Comparison of ENCODE assay signal across 29 mouse cellular contexts in the genomic region with DNA sequence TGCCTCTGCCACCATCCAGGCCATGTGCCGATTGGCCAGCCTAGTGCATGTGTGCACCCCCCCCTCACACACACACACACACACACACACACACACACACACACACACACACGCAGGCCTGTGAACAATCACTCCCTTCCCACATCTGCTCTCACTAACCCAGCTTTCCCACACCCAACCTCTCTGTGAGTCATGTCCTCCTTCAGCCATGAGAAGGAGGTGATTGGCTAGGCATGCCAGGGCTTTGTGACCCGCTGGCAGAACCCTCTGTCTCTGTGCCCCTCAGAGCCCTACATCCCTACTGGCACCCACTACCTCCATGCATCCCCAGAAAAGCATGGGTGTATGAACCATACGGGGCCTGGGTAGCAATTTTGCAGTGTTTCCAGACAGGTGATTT. TPM values are rescaled to one million over a fixed set of nuclear protein-coding genes. Genes with fewer than 3 reads are reported as not detected.
A peak's percentile ranks its signal among the peaks of the same experiment; 100 is the strongest.
DNase-seq lines count a peak whose midpoint lies in the region; ATAC-seq and TF ChIP-seq lines count a peak whose summit lies in the region.
"Had no signal": no experiment of that assay in that cellular context is flagged by ENCODE, and none has a peak within 500 bp of the region (broad histone marks: within the 10 kb centered on the region; RNA-seq: fewer than 3 reads in every experiment).

No protein-coding gene starts in this region.

- no peaks in the 10 kb centered on the region for H3K27me3 ChIP-seq in hindbrain, postnatal 0 days (ENCODE audit: insufficient read depth, low read length)
- no peaks in the 10 kb centered on the region for H3K27me3 ChIP-seq in hindbrain, embryonic 14.5 days (ENCODE audit: control insufficient read depth, insufficient read depth, low read length)
- H3K27me3 ChIP-seq in kidney, adult 2 months (replicated peaks; ENCODE audit: control insufficient read depth, insufficient read depth, low read length), result no peaks in the 10 kb centered on the region
- H3K27me3 ChIP-seq in heart, embryonic 12.5 days (replicated peaks), result no peaks in the 10 kb centered on the region; the same call in 1 of the 2 replicates
- H3K27me3 ChIP-seq: embryonic facial prominence, embryonic 13.5 days; forebrain, embryonic 13.5 days; heart, embryonic 13.5 days; hindbrain, embryonic 13.5 days; intestine, embryonic 15.5 days had no signal

- H3K4me2 ChIP-seq in hindbrain, postnatal 0 days (ENCODE audit: low read depth, low read length), result no peak overlapping the region
- no peak overlapping the region for H3K4me2 ChIP-seq in hindbrain, embryonic 14.5 days (replicated peaks)
- no peak overlapping the region for H3K4me2 ChIP-seq in heart, embryonic 12.5 days
- H3K4me2 ChIP-seq: embryonic facial prominence, embryonic 13.5 days; forebrain, embryonic 13.5 days; heart, embryonic 13.5 days; hindbrain, embryonic 13.5 days; intestine, embryonic 15.5 days had no signal

- no peaks in the 10 kb centered on the region for H3K9me3 ChIP-seq in hindbrain, postnatal 0 days (ENCODE audit: low read length)
- no peaks in the 10 kb centered on the region for H3K9me3 ChIP-seq in hindbrain, embryonic 14.5 days (ENCODE audit: control insufficient read depth, low read length)
- H3K9me3 ChIP-seq in heart, embryonic 12.5 days (replicated peaks), result no peaks in the 10 kb centered on the region
- H3K9me3 ChIP-seq: embryonic facial prominence, embryonic 10.5 days; embryonic facial prominence, embryonic 13.5 days; forebrain, embryonic 10.5 days; forebrain, embryonic 13.5 days; G1E; heart, embryonic 13.5 days; hindbrain, embryonic 13.5 days; intestine, embryonic 15.5 days had no signal

- H3K4me1 ChIP-seq in hindbrain, postnatal 0 days (ENCODE audit: insufficient read depth, low read length), result no peaks in the 10 kb centered on the region
- no peaks in the 10 kb centered on the region for H3K4me1 ChIP-seq in hindbrain, embryonic 14.5 days (replicated peaks; ENCODE audit: control insufficient read depth, insufficient read depth, low read length)
- H3K4me1 ChIP-seq in kidney, adult 2 months (ENCODE audit: control insufficient read depth, insufficient read depth, low read length), result peaks cover 12% of the 10 kb centered on the region
- peaks cover 21% of the 10 kb centered on the region for H3K4me1 ChIP-seq in heart, embryonic 12.5 days (replicated peaks)

- no peak overlapping the region for H3K4me3 ChIP-seq in hindbrain, postnatal 0 days (ENCODE audit: low read length)
- H3K4me3 ChIP-seq in hindbrain, embryonic 14.5 days (replicated peaks; ENCODE audit: low read length), result no peak overlapping the region
- no peak overlapping the region for H3K4me3 ChIP-seq in kidney, adult 2 months (ENCODE audit: insufficient read depth, low read depth, low read length)
- H3K4me3 ChIP-seq in heart, embryonic 12.5 days, result no peak overlapping the region
- H3K4me3 ChIP-seq: embryonic facial prominence, embryonic 10.5 days; embryonic facial prominence, embryonic 13.5 days; erythroblast, embryonic 14.5 days; forebrain, embryonic 10.5 days; forebrain, embryonic 13.5 days; heart, embryonic 13.5 days; hindbrain, embryonic 13.5 days; intestine, embryonic 15.5 days had no signal

- no peak for TF ChIP-seq CTCF in hindbrain, postnatal 0 days (IDR thresholded peaks at IDR 0.05; ENCODE audit: low read depth)
- TF ChIP-seq CTCF in kidney, adult 2 months (conservative IDR thresholded peaks at IDR 0.05; ENCODE audit: insufficient read depth, insufficient read length, low read depth, low read length), result no peak

- H3K27ac ChIP-seq in hindbrain, postnatal 0 days, result no peak overlapping the region
- H3K27ac ChIP-seq in hindbrain, embryonic 14.5 days, result no peak overlapping the region
- H3K27ac ChIP-seq in kidney, adult 2 months (ENCODE audit: insufficient read depth, low read depth, low read length), result no peak overlapping the region
- no peak overlapping the region for H3K27ac ChIP-seq in heart, embryonic 12.5 days (ENCODE audit: poor library complexity, severe bottlenecking)
- H3K27ac ChIP-seq: embryonic facial prominence, embryonic 10.5 days; embryonic facial prominence, embryonic 13.5 days; forebrain, embryonic 10.5 days; forebrain, embryonic 13.5 days; heart, embryonic 13.5 days; hindbrain, embryonic 13.5 days; intestine, embryonic 15.5 days had no signal

- WGBS in hindbrain, postnatal 0 days, result 83% methylated on average over 4 of the region's 4 CpGs
- WGBS in hindbrain, embryonic 14.5 days, result 92% methylated on average over 4 of the region's 4 CpGs
- 86% methylated on average over 4 of the region's 4 CpGs for WGBS in kidney, adult 2 months
- 82% methylated on average over 4 of the region's 4 CpGs for WGBS in heart, embryonic 12.5 days

- no peak for TF ChIP-seq POLR2A in kidney, adult 2 months (IDR thresholded peaks at IDR 0.05; ENCODE audit: low read depth, low read length)

- H3K9ac ChIP-seq in hindbrain, postnatal 0 days (replicated peaks; ENCODE audit: low read length), result no peak overlapping the region
- H3K9ac ChIP-seq in hindbrain, embryonic 14.5 days, result no peak overlapping the region
- no peak overlapping the region for H3K9ac ChIP-seq in heart, embryonic 12.5 days
- H3K9ac ChIP-seq: embryonic facial prominence, embryonic 13.5 days; forebrain, embryonic 13.5 days; heart, embryonic 13.5 days; hindbrain, embryonic 13.5 days; intestine, embryonic 15.5 days had no signal

- DNase-seq in hindbrain, postnatal 0 days (ENCODE audit: low spot score), result no peak
- no peak for DNase-seq in hindbrain, embryonic 14.5 days (ENCODE audit: low spot score)
- DNase-seq in retina, postnatal 1 day, result peak; percentile 5
- no peak for DNase-seq in retina, embryonic 14.5 days (ENCODE audit: low spot score)
- DNase-seq in 416B (ENCODE audit: low read depth), result peak; percentile 17
- peak; percentile 65 for DNase-seq in brain, adult 2 months (ENCODE audit: low read depth, low spot score)
- no peak for DNase-seq in kidney, adult 2 months
- DNase-seq: adrenal gland, adult 2 months; adrenal gland, postnatal 14 days; B cell, adult 2 months; cerebellum, adult 11-12 months; cerebellum, adult 8-10 months; cerebellum, postnatal 10 days; cerebellum, postnatal 36 days; embryo, embryonic 11 days; gastrocnemius, postnatal 10 days; gastrocnemius, postnatal 36 days had no signal

- H3K36me3 ChIP-seq in hindbrain, postnatal 0 days (ENCODE audit: insufficient read depth, low read length), result no peaks in the 10 kb centered on the region
- H3K36me3 ChIP-seq in hindbrain, embryonic 14.5 days (replicated peaks; ENCODE audit: control insufficient read depth, insufficient read depth), result no peaks in the 10 kb centered on the region
- no peaks in the 10 kb centered on the region for H3K36me3 ChIP-seq in kidney, adult 2 months (ENCODE audit: control insufficient read depth, insufficient read depth, low read length)
- H3K36me3 ChIP-seq in heart, embryonic 12.5 days, result no peaks in the 10 kb centered on the region
- H3K36me3 ChIP-seq: embryonic facial prominence, embryonic 10.5 days; embryonic facial prominence, embryonic 13.5 days; forebrain, embryonic 10.5 days; G1E; heart, embryonic 13.5 days; hindbrain, embryonic 13.5 days; intestine, embryonic 15.5 days had no signal

- ATAC-seq in hindbrain, postnatal 0 days, result 0 out of 2 replicates have a peak, but pooled peaks have one; percentile 27
- ATAC-seq in hindbrain, embryonic 14.5 days (ENCODE audit: low FRiP score), result no peak
- no peak for ATAC-seq in heart, embryonic 12.5 days (ENCODE audit: insufficient number of reproducible peaks, low FRiP score)
- ATAC-seq: forebrain, embryonic 13.5 days; forebrain, embryonic 16.5 days; intestine, embryonic 15.5 days had no signal

RNA-seq across cellular contexts. Expression of a gene that starts 14.3 kb away (rescaled TPM):
- total RNA-seq in hindbrain, postnatal 0 days (2014; rRNA removed), result 86.7 and 89.5 TPM in 2 replicates
- 59.1 and 59.2 TPM in 2 replicates for polyA plus RNA-seq in hindbrain, postnatal 0 days (2015; fragmentation: Nextera tagmentation; extraction: Ambion mirVana)
- polyA plus RNA-seq in hindbrain, embryonic 14.5 days (2014; fragmentation: Nextera tagmentation; extraction: Ambion mirVana), result 49.6 and 50.1 TPM in 2 replicates
- 81.3 and 92.5 TPM in 2 replicates for polyA plus RNA-seq in kidney, adult 2 months (2012; rRNA removed)
- polyA plus RNA-seq in heart, embryonic 12.5 days (2016; fragmentation: Nextera tagmentation; extraction: Ambion mirVana), result 81.9 and 84.8 TPM in 2 replicates

RNA-seq across cellular contexts. Expression of a gene that starts 35.0 kb away (rescaled TPM):
- 58.7 and 61.8 TPM in 2 replicates for total RNA-seq in hindbrain, postnatal 0 days (2014; rRNA removed)
- polyA plus RNA-seq in hindbrain, postnatal 0 days (2015; fragmentation: Nextera tagmentation; extraction: Ambion mirVana), result 14.9 and 18.0 TPM in 2 replicates
- polyA plus RNA-seq in hindbrain, embryonic 14.5 days (2014; fragmentation: Nextera tagmentation; extraction: Ambion mirVana), result 25.5 and 28.6 TPM in 2 replicates
- 22.6 and 24.1 TPM in 2 replicates for polyA plus RNA-seq in kidney, adult 2 months (2012; rRNA removed)
- polyA plus RNA-seq in heart, embryonic 12.5 days (2016; fragmentation: Nextera tagmentation; extraction: Ambion mirVana), result 12.5 and 14.4 TPM in 2 replicates

RNA-seq across cellular contexts. Expression of a gene that starts 39.1 kb away (rescaled TPM):
- total RNA-seq in hindbrain, postnatal 0 days (2014; rRNA removed), result 51.7 and 55.8 TPM in 2 replicates
- 134 and 137 TPM in 2 replicates for polyA plus RNA-seq in hindbrain, postnatal 0 days (2015; fragmentation: Nextera tagmentation; extraction: Ambion mirVana)
- 124 and 139 TPM in 2 replicates for polyA plus RNA-seq in hindbrain, embryonic 14.5 days (2014; fragmentation: Nextera tagmentation; extraction: Ambion mirVana)
- polyA plus RNA-seq in kidney, adult 2 months (2012; rRNA removed), result 44.3 and 45.3 TPM in 2 replicates
- polyA plus RNA-seq in heart, embryonic 12.5 days (2016; fragmentation: Nextera tagmentation; extraction: Ambion mirVana), result 18.3 and 19.6 TPM in 2 replicates
- total RNA-seq: granulocyte monocyte progenitor cell, adult 5-6 weeks had no signal
- polyA plus RNA-seq: G1E had no signal

RNA-seq across cellular contexts. Expression of a gene that starts 54.1 kb away (rescaled TPM):
- 109 and 179 TPM in 2 replicates for total RNA-seq in hindbrain, postnatal 0 days (2014; rRNA removed)
- polyA plus RNA-seq in hindbrain, postnatal 0 days (2015; fragmentation: Nextera tagmentation; extraction: Ambion mirVana), result 224 and 236 TPM in 2 replicates
- 228 and 259 TPM in 2 replicates for polyA plus RNA-seq in hindbrain, embryonic 14.5 days (2014; fragmentation: Nextera tagmentation; extraction: Ambion mirVana)
- polyA plus RNA-seq in kidney, adult 2 months (2012; rRNA removed), result 377 and 422 TPM in 2 replicates
- polyA plus RNA-seq in heart, embryonic 12.5 days (2016; fragmentation: Nextera tagmentation; extraction: Ambion mirVana), result 386 and 388 TPM in 2 replicates

RNA-seq across cellular contexts. Expression of a gene that starts 59.7 kb away (rescaled TPM):
- total RNA-seq in hindbrain, postnatal 0 days (2014; rRNA removed), result 8.1 and 9.3 TPM in 2 replicates
- 10.3 and 10.5 TPM in 2 replicates for polyA plus RNA-seq in hindbrain, postnatal 0 days (2015; fragmentation: Nextera tagmentation; extraction: Ambion mirVana)
- polyA plus RNA-seq in hindbrain, embryonic 14.5 days (2014; fragmentation: Nextera tagmentation; extraction: Ambion mirVana), result 14.1 and 17.1 TPM in 2 replicates
- polyA plus RNA-seq in kidney, adult 2 months (2012; rRNA removed), result 55.6 and 63.8 TPM in 2 replicates
- 179 and 187 TPM in 2 replicates for polyA plus RNA-seq in heart, embryonic 12.5 days (2016; fragmentation: Nextera tagmentation; extraction: Ambion mirVana)

Comparison
In these comparisons a context has a peak if more than half of its experiments do, and no peak if none do; other contexts are left out.
1. DNase-seq: peak in retina, postnatal 1 day (single experiment), 416B (single experiment) and brain, adult 2 months (single experiment); none in hindbrain, postnatal 0 days (single experiment), hindbrain, embryonic 14.5 days (single experiment), retina, embryonic 14.5 days (single experiment) and kidney, adult 2 months (single experiment).